Mouse (Mus musculus) lung, postnatal 36 days (tissue): ENCODE data around the gene Mpeg1.

ENCODE experiments used
- DNase-seq: peaks from one replicate; pipeline ENCODE4 v3.0.0; 2022; ENCODE audit warnings: mixed read lengths

Gene Mpeg1

GRCm38 (mm10) chr19:12493453-12494186 is 33.0 kb downstream of the Mpeg1 start:
- DNase-seq, result no peak

- no peak for DNase-seq
Measured at GRCm38 (mm10) chr19:12494187-12494458, 33.5 kb downstream of the Mpeg1 start.

- no peak for DNase-seq
Measured at GRCm38 (mm10) chr19:12494972-12495535, 34.5 kb downstream of the Mpeg1 start.

- no peak for DNase-seq
Measured at GRCm38 (mm10) chr19:12496241-12496640, 35.7 kb downstream of the Mpeg1 start.

- no peak for DNase-seq
Measured at GRCm38 (mm10) chr19:12497909-12498308, 37.3 kb downstream of the Mpeg1 start.

GRCm38 (mm10) chr19:12498321-12498720 is 37.7 kb downstream of the Mpeg1 start:
- DNase-seq, result no peak

- DNase-seq, result no peak
Measured at GRCm38 (mm10) chr19:12498941-12499340, 38.4 kb downstream of the Mpeg1 start.

GRCm38 (mm10) chr19:12499485-12499884 is 38.9 kb downstream of the Mpeg1 start:
- DNase-seq, result no peak

GRCm38 (mm10) chr19:12500124-12500523 is 39.5 kb downstream of the Mpeg1 start:
- DNase-seq, result peak; percentile 48

- peak; percentile 37 for DNase-seq
Measured at GRCm38 (mm10) chr19:12500881-12501311, 40.3 kb downstream of the Mpeg1 start.

- peak; percentile 99 for DNase-seq
Measured at GRCm38 (mm10) chr19:12501370-12502347, 41.1 kb downstream of the Mpeg1 start, which contains the start of gene Dtx4. Gene Dtx4, minus strand, starts transcription at chr19:12501454.

- no peak for DNase-seq
Measured at GRCm38 (mm10) chr19:12502756-12503155, 42.2 kb downstream of the Mpeg1 start.

- DNase-seq, result no peak
Measured at GRCm38 (mm10) chr19:12514621-12515020, 54.0 kb downstream of the Mpeg1 start.
